7 mouse cellular contexts compared by ENCODE assay signal in genomic region chr6:70956285-70956912, GRCm38 (mm10). TPM values are rescaled to one million over a fixed set of nuclear protein-coding genes. Genes with fewer than 3 reads are reported as not detected.
DNase-seq lines count a peak whose midpoint lies in the region; ATAC-seq and TF ChIP-seq lines count a peak whose summit lies in the region.

Foxi3 (plus strand) TSS chr6:70956531.

- DNase-seq in thymus, adult 2 months = peak; percentile 17
- DNase-seq in thymus, postnatal 0 days (ENCODE audit: low spot score) = no peak
- DNase-seq in embryo, embryonic 10 days (ENCODE audit: low spot score) = peak; percentile 79
- peak; percentile 74 for DNase-seq in hindbrain, embryonic 10.5 days (ENCODE audit: low spot score)
- peak; percentile 86 for DNase-seq in limb, embryonic 10.5 days (ENCODE audit: low spot score)
- DNase-seq in thymus, postnatal 14 days = peak; percentile 28

- TF ChIP-seq CTCF in thymus, adult 2 months (IDR thresholded peaks at IDR 0.05; ENCODE audit: borderline replicate concordance, control insufficient read depth, extremely low read depth, insufficient read depth, low read length, poor library complexity) = no peak

- peak; percentile 62 for ATAC-seq in megakaryocyte-erythroid progenitor cell, adult 5-6 weeks (replicated peaks; ENCODE audit: low FRiP score, low TSS enrichment, poor library complexity, severe bottlenecking)

- no peak within 1 kb of the TSS for H3K4me3 ChIP-seq in thymus, adult 2 months (ENCODE audit: control insufficient read depth, insufficient read depth, low read length)
- H3K4me3 ChIP-seq in hindbrain, embryonic 10.5 days = peak within 1 kb of the TSS; percentile 61
- H3K4me3 ChIP-seq in limb, embryonic 10.5 days = peak within 1 kb of the TSS; percentile 61

- H3K36me3 ChIP-seq in thymus, adult 2 months (ENCODE audit: control insufficient read depth, insufficient read depth, low read length) = no peaks in the 10 kb centered on the region
- no peaks in the 10 kb centered on the region for H3K36me3 ChIP-seq in hindbrain, embryonic 10.5 days
- no peaks in the 10 kb centered on the region for H3K36me3 ChIP-seq in limb, embryonic 10.5 days

- no peak within 1 kb of the TSS for H3K27ac ChIP-seq in thymus, adult 2 months (ENCODE audit: control insufficient read depth, insufficient read depth, low read length)
- H3K27ac ChIP-seq in hindbrain, embryonic 10.5 days = no peak within 1 kb of the TSS
- H3K27ac ChIP-seq in limb, embryonic 10.5 days = 0 out of 2 replicates have a peak within 1 kb of the TSS, but pooled peaks have one; percentile 21

- WGBS in thymus, adult 2 months = 3% methylated on average over 63 of the region's 67 CpGs
- under 1% methylated on average over 62 of the region's 67 CpGs for WGBS in hindbrain, embryonic 10.5 days
- under 1% methylated on average over 67 of the region's 67 CpGs for WGBS in limb, embryonic 10.5 days

- no peak for TF ChIP-seq POLR2A in thymus, adult 2 months (IDR thresholded peaks at IDR 0.05; ENCODE audit: control insufficient read depth, extremely low read depth, insufficient read depth, low read length, poor library complexity)

- peaks cover 24% of the 10 kb centered on the region for H3K27me3 ChIP-seq in thymus, adult 2 months (ENCODE audit: control insufficient read depth, insufficient read depth, low read length)
- H3K27me3 ChIP-seq in hindbrain, embryonic 10.5 days (ENCODE audit: insufficient read depth, poor library complexity, severe bottlenecking) = peaks cover 91% of the 10 kb centered on the region
- H3K27me3 ChIP-seq in limb, embryonic 10.5 days (ENCODE audit: low read depth, poor library complexity, severe bottlenecking) = peaks cover 92% of the 10 kb centered on the region

- H3K9me3 ChIP-seq in hindbrain, embryonic 10.5 days = no peaks in the 10 kb centered on the region
- H3K9me3 ChIP-seq in limb, embryonic 10.5 days (replicated peaks) = no peaks in the 10 kb centered on the region

- peaks cover 9% of the 10 kb centered on the region; the same call in 1 of the 2 replicates for H3K4me1 ChIP-seq in thymus, adult 2 months (replicated peaks; ENCODE audit: control insufficient read depth, insufficient read depth, low read length)
- H3K4me1 ChIP-seq in hindbrain, embryonic 10.5 days (replicated peaks) = peaks cover 13% of the 10 kb centered on the region
- peaks cover 13% of the 10 kb centered on the region for H3K4me1 ChIP-seq in limb, embryonic 10.5 days

RNA-seq across cellular contexts. Expression of gene Foxi3, which starts in this region (rescaled TPM):
- 0.08 TPM in 1 of 2 replicates, not detected in the other for polyA plus RNA-seq in thymus, adult 2 months (2012; rRNA removed)
- polyA plus RNA-seq in thymus, postnatal 0 days (2015; fragmentation: Nextera tagmentation; extraction: Ambion mirVana) = not detected in 2 replicates
- polyA plus RNA-seq in hindbrain, embryonic 10.5 days (2016; fragmentation: Nextera tagmentation; extraction: Ambion mirVana) = not detected in 2 replicates
- not detected in 2 replicates for polyA plus RNA-seq in limb, embryonic 10.5 days (2016; fragmentation: Nextera tagmentation; extraction: Ambion mirVana)
- not detected in 2 replicates for total RNA-seq in megakaryocyte-erythroid progenitor cell, adult 5-6 weeks (2014; fragmentation: Nextera tagmentation)
- total RNA-seq in megakaryocyte-erythroid progenitor cell, adult 5-6 weeks (2017) = not detected in 2 replicates

Comparison
In these comparisons a context has a peak if more than half of its experiments do, and no peak if none do; other contexts are left out.
1. Peak in DNase-seq in thymus, adult 2 months; RNA of the gene not detected or under 1 TPM.
2. Peak in DNase-seq and H3K4me3 ChIP-seq in hindbrain, embryonic 10.5 days; RNA of the gene not detected or under 1 TPM.
3. Peak in DNase-seq, H3K4me3 ChIP-seq and H3K27ac ChIP-seq in limb, embryonic 10.5 days; RNA of the gene not detected or under 1 TPM.
4. Peak in ATAC-seq in megakaryocyte-erythroid progenitor cell, adult 5-6 weeks; RNA of the gene not detected or under 1 TPM.